Mouse (Mus musculus) spleen, adult 12 weeks (tissue): ENCODE measurements around the gene Grip1.

Experiments used
- DNase-seq: peaks from one replicate; pipeline ENCODE4 v3.0.0; 2022; ENCODE audit warnings: low spot score

Grip1 gene

GRCm38 (mm10) chr10:119957260-119957955 is 503.8 kb downstream of the Grip1 start:
- no peak for DNase-seq

GRCm38 (mm10) chr10:119960915-119961314 is 507.3 kb downstream of the Grip1 start:
- no peak for DNase-seq

GRCm38 (mm10) chr10:119966321-119966720 is 512.7 kb downstream of the Grip1 start:
- no peak for DNase-seq

- DNase-seq: no peak
Observed at GRCm38 (mm10) chr10:119979396-119979795, 525.8 kb downstream of the Grip1 start.

- no peak for DNase-seq
Observed at GRCm38 (mm10) chr10:119980032-119980431, 526.4 kb downstream of the Grip1 start.

GRCm38 (mm10) chr10:119984299-119984698 is 530.7 kb downstream of the Grip1 start:
- DNase-seq: no peak

- no peak for DNase-seq
Observed at GRCm38 (mm10) chr10:119998475-119998874, 544.8 kb downstream of the Grip1 start.

- DNase-seq: no peak
Observed at GRCm38 (mm10) chr10:120002149-120002548, 548.5 kb downstream of the Grip1 start.

GRCm38 (mm10) chr10:120004096-120004495 is 550.5 kb downstream of the Grip1 start:
- no peak for DNase-seq

GRCm38 (mm10) chr10:120005581-120005980 is 552.0 kb downstream of the Grip1 start:
- DNase-seq: no peak

- no peak for DNase-seq
Observed at GRCm38 (mm10) chr10:120012331-120012730, 558.7 kb downstream of the Grip1 start.

GRCm38 (mm10) chr10:120015117-120015516 is 561.5 kb downstream of the Grip1 start:
- DNase-seq: no peak

GRCm38 (mm10) chr10:120026437-120026836 is 572.8 kb downstream of the Grip1 start:
- no peak for DNase-seq

- no peak for DNase-seq
Observed at GRCm38 (mm10) chr10:120030901-120031300, 577.3 kb downstream of the Grip1 start.

GRCm38 (mm10) chr10:120031316-120031715 is 577.7 kb downstream of the Grip1 start:
- DNase-seq: no peak

GRCm38 (mm10) chr10:120033866-120034265 is 580.2 kb downstream of the Grip1 start:
- no peak for DNase-seq

GRCm38 (mm10) chr10:120035211-120035733 is 581.6 kb downstream of the Grip1 start:
- no peak for DNase-seq

GRCm38 (mm10) chr10:120035824-120036223 is 582.2 kb downstream of the Grip1 start:
- DNase-seq: no peak

GRCm38 (mm10) chr10:120038194-120038593 is 584.6 kb downstream of the Grip1 start:
- no peak for DNase-seq

- no peak for DNase-seq
Observed at GRCm38 (mm10) chr10:120044237-120044636, 590.6 kb downstream of the Grip1 start.

GRCm38 (mm10) chr10:120044714-120045234 is 591.1 kb downstream of the Grip1 start:
- no peak for DNase-seq

GRCm38 (mm10) chr10:120060579-120061237 is 607.1 kb downstream of the Grip1 start:
- no peak for DNase-seq
